Mouse (Mus musculus): ENCODE results near the gene Uqcr10.

- TF ChIP-seq CTCF (IDR thresholded peaks at IDR 0.05; ENCODE audit: low read depth, low read length) (no peak), POLR2A (IDR thresholded peaks at IDR 0.05; ENCODE audit: borderline replicate concordance, low read depth, low read length) (no peak)
Observed at GRCm38 (mm10) chr11:4718548-4718947, 14.4 kb upstream of the Uqcr10 start.
